Mouse (Mus musculus): ENCODE results near the gene 1600015I10Rik. TPM values are rescaled to one million over a fixed set of nuclear protein-coding genes. Genes with fewer than 3 reads are reported as not detected.

Gene 1600015I10Rik
- polyA plus RNA-seq (2012; ENCODE audit: low replicate concordance): not detected in 2 replicates

DNA sequence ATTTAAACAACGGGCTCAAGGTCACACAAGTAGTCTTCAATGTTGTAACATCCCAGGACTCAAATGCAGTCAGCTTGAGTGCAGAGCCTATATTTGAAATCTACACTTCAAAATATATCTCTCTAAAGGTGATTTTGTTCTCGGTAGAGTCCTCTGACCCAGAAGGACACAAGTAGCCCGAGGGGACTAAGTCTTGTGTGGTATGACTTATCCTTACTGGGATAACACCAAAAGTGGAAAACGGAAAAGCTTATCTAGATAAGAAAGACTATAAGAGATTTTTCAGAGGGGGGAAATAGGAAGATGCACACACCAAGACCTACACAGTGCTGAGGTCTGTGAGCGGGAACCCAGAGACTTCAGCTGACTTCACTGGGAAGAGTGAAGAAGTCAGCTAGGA, at the start of gene 1600015I10Rik:
1600015I10Rik (plus strand) TSS at position 301 of the 400 bp plus-strand sequence.

DNA sequence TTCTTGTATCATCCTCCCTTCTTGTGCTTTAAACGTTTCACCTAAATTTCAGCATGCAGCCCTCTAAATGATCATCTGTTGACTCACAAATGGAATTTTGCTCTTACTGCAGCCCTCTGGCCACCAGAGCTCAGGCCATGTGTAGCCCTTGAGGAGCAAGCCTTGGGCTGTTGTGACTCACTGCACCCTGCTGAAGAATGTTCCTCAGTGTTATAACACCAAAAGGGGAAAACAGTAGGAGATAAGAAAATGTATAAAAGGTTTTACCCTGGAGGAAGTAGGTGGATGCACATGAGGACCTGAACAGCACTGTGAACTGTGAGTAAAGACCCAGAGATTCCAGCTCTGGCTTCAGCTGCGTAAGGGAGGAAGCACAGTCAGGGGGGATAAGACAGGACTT, 45.0 kb downstream of the 1600015I10Rik start, which contains the start of gene Doxl2:
Doxl2 (plus strand) TSS at position 301 of the 400 bp plus-strand sequence.

Other genes with a start within 250 kb of the 1600015I10Rik start
- gene Gimap4, start 245.3 kb upstream of the 1600015I10Rik start, polyA plus RNA-seq (2012; ENCODE audit: low replicate concordance): 1.3 and 5.0 TPM in 2 replicates
- gene Gimap6, start 221.7 kb upstream of the 1600015I10Rik start, polyA plus RNA-seq (2012; ENCODE audit: low replicate concordance): 4.5 and 8.3 TPM in 2 replicates
- gene Gm28053, start 211.3 kb upstream of the 1600015I10Rik start, polyA plus RNA-seq (2012; ENCODE audit: low replicate concordance): not detected in 2 replicates
- 0.37 and 2.0 TPM in 2 replicates for gene Gimap7, start 211.3 kb upstream of the 1600015I10Rik start, polyA plus RNA-seq (2012; ENCODE audit: low replicate concordance)
- gene Gimap1, start 190.8 kb upstream of the 1600015I10Rik start, polyA plus RNA-seq (2012; ENCODE audit: low replicate concordance): 14.6 and 21.6 TPM in 2 replicates
- gene Gimap5, start 183.7 kb upstream of the 1600015I10Rik start, polyA plus RNA-seq (2012; ENCODE audit: low replicate concordance): 4.7 and 19.6 TPM in 2 replicates
- gene Gimap3, start 159.0 kb upstream of the 1600015I10Rik start, polyA plus RNA-seq (2012; ENCODE audit: low replicate concordance): 24.2 and 84.0 TPM in 2 replicates
- gene Tmem176a, start 89.0 kb upstream of the 1600015I10Rik start, polyA plus RNA-seq (2012; ENCODE audit: low replicate concordance): 6.4 and 44.5 TPM in 2 replicates
- gene Tmem176b, start 88.4 kb upstream of the 1600015I10Rik start, polyA plus RNA-seq (2012; ENCODE audit: low replicate concordance): 2.3 and 12.0 TPM in 2 replicates
- gene Aoc1, start 57.0 kb upstream of the 1600015I10Rik start, polyA plus RNA-seq (2012; ENCODE audit: low replicate concordance): not detected in 2 replicates
- not detected in 2 replicates for gene Doxl2, start 45.1 kb downstream of the 1600015I10Rik start, polyA plus RNA-seq (2012; ENCODE audit: low replicate concordance)
- gene Svs1, start 57.0 kb downstream of the 1600015I10Rik start, polyA plus RNA-seq (2012; ENCODE audit: low replicate concordance): not detected in 2 replicates
- 0.18 and 0.31 TPM in 2 replicates for gene Gpnmb, start 106.7 kb downstream of the 1600015I10Rik start, polyA plus RNA-seq (2012; ENCODE audit: low replicate concordance)
- gene Malsu1, start 143.9 kb downstream of the 1600015I10Rik start, polyA plus RNA-seq (2012; ENCODE audit: low replicate concordance): 57.0 and 59.6 TPM in 2 replicates

Measured in leukemia stem cell, adult 10-12 weeks (primary cell).